Mouse (Mus musculus): ENCODE results near the gene Fam20b. TPM values are rescaled to one million over a fixed set of nuclear protein-coding genes. Genes with fewer than 3 reads are reported as not detected.
"Not testable (repeated sequence)": the region's sequence is repeated elsewhere in the genome, so short reads cannot be mapped to it uniquely, and the experiment has no call there.

Gene Fam20b
- polyA plus RNA-seq, 1 experiment = 44.4 TPM

GRCm38 (mm10) chr1:156668602-156669001 is 50.3 kb downstream of the Fam20b start:
- TF ChIP-seq CTCF (IDR thresholded peaks at IDR 0.05; ENCODE audit: borderline replicate concordance, extremely low read depth, insufficient read depth, insufficient read length) (no peak), POLR2A (IDR thresholded peaks at IDR 0.05; ENCODE audit: borderline replicate concordance, extremely low read depth, insufficient read depth, insufficient read length, poor library complexity, severe bottlenecking) (no peak)
- DNase-seq (ENCODE audit: low read depth) = no peak

DNA sequence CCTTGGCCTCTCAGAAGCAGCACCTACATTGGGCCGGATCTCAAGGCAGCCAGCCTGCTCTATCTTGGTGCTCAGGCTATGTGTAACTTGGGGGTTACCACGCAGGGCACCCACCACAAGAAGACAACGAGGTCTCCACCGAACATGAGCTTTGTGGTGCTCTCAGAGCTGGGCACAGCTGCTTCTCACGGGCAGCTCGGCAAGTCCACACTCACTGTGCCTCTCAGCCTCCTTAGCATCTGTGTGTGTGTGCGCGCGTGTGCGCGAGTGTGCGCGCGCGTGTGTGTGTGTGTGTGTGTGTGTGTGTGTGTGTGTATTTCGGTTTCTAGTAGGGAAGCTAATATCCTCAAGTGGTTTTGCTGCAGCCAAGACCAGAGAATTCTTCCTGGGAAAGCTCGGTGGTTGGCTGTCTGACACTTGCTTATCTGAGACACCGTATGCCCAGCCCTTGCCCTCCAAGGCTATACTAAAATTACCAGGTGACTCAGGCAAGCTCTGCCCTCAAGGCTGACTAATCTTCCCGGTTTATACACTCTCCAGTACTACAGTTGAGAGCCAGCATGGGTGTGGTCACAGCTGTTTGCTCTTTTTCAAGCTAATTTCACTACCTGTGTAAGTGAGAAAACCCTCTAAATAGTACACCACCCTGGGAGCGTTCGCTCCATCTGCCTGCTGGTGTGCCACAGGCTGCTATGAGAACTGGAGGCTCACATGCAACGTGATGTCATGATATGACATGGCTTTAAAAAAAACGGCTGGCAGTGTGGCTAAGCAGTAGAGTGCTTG is 51.6 kb downstream of the Fam20b start:
- DNase-seq (ENCODE audit: low read depth) = no peak
- TF ChIP-seq POLR2A (IDR thresholded peaks at IDR 0.05; ENCODE audit: borderline replicate concordance, extremely low read depth, insufficient read depth, insufficient read length, poor library complexity, severe bottlenecking) (no peak), CTCF (IDR thresholded peaks at IDR 0.05; ENCODE audit: borderline replicate concordance, extremely low read depth, insufficient read depth, insufficient read length) (no peak)

GRCm38 (mm10) chr1:156665777-156666176 is 53.1 kb downstream of the Fam20b start:
- no peak for TF ChIP-seq CTCF (IDR thresholded peaks at IDR 0.05; ENCODE audit: borderline replicate concordance, extremely low read depth, insufficient read depth, insufficient read length)
- no peak for TF ChIP-seq POLR2A (IDR thresholded peaks at IDR 0.05; ENCODE audit: borderline replicate concordance, extremely low read depth, insufficient read depth, insufficient read length, poor library complexity, severe bottlenecking)
- no peak for DNase-seq (ENCODE audit: low read depth)

DNA sequence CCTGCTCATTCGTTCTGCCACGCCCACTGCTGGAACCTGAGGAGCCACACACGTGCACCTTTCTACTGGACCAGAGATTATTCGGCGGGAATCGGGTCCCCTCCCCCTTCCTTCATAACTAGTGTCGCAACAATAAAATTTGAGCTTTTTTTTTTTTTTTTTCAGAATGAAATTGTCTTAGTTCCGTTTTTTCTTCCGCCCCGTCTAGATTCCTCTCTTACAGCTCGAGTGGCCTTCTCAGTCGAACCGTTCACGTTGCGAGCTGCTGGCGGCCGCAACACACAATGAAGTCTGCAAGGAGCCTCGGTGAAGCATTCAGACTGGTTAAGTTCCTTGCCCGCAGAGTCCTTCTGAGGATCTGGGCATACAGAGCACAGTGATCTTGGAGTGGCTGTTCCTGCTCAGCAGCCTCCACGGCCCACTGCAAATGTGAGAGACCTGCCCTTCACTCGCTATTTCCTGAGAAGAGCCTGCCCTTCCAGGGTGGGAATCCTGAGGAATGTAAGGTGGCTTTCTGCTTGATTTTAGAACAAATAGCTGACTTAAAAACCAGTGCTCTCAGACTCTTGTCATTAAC is 58.1 kb downstream of the Fam20b start:
- not testable (repeated sequence) for DNase-seq (ENCODE audit: low read depth)

DNA sequence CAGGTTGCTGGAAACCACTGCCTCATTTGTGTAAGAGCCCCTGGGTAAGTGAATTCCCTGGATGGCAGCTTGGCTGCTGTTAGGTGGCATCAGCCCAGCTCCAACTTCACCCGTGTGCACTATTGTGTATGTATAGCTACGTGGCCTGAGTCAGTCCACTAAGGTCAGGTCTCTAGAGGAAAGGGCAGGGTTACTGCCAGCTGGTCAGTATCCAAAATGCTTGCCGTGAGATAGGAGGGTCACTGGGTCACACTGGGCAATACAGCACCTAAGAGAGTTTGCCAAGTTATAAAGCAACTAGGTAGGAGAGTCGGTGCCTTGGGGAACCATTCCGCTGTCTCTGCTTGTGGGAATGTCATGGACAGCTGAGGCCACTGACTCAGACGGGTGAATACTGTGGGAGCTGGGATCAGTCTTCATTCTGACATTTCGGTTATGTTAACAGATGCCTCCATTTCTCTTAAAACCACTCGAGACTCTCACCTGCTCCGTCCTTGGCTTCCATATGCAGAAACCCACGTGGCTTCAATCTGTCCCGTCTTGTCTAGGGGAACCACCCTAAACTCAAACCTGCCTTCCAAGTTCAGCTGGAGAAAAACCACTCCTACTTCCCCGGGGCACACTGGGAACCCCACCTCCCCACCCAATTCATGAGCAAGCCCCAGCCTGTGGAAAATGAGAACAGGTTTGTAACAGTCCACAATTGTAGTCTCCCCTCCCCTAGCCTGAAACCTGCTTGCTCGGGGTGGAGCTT is 58.8 kb downstream of the Fam20b start:
- TF ChIP-seq POLR2A (IDR thresholded peaks at IDR 0.05; ENCODE audit: borderline replicate concordance, extremely low read depth, insufficient read depth, insufficient read length, poor library complexity, severe bottlenecking) (no peak), CTCF (IDR thresholded peaks at IDR 0.05; ENCODE audit: borderline replicate concordance, extremely low read depth, insufficient read depth, insufficient read length) (no peak)
- DNase-seq (ENCODE audit: low read depth) = no peak

DNA sequence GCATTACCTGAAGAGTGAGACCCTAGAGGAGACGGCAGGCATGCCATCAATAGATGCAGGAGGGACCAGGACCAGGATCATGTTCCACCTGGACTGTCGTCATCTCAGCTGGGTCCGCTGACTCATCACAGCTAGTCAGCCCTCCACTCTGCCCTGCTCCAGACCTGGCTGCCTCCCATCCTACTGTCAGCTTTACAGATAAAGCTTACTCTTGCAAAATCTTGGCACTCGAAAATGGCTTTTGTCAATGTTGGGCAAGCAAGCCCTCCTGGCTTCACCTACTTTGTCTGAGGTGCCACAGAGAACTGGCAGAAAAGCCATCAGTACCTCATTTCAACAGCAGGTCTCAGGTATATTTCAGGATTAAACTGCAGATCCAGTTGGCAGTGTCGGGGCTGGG is 60.2 kb downstream of the Fam20b start:
- TF ChIP-seq POLR2A (IDR thresholded peaks at IDR 0.05; ENCODE audit: borderline replicate concordance, extremely low read depth, insufficient read depth, insufficient read length, poor library complexity, severe bottlenecking) = no peak
- TF ChIP-seq CTCF (IDR thresholded peaks at IDR 0.05; ENCODE audit: borderline replicate concordance, extremely low read depth, insufficient read depth, insufficient read length) = no peak
- DNase-seq (ENCODE audit: low read depth) = no peak

- no peak for DNase-seq (ENCODE audit: low read depth)
- TF ChIP-seq CTCF (IDR thresholded peaks at IDR 0.05; ENCODE audit: borderline replicate concordance, extremely low read depth, insufficient read depth, insufficient read length) = no peak
- TF ChIP-seq POLR2A (IDR thresholded peaks at IDR 0.05; ENCODE audit: borderline replicate concordance, extremely low read depth, insufficient read depth, insufficient read length, poor library complexity, severe bottlenecking) = no peak
Measured at GRCm38 (mm10) chr1:156657523-156657922, 61.4 kb downstream of the Fam20b start.

- TF ChIP-seq POLR2A (IDR thresholded peaks at IDR 0.05; ENCODE audit: borderline replicate concordance, extremely low read depth, insufficient read depth, insufficient read length, poor library complexity, severe bottlenecking) (no peak), CTCF (IDR thresholded peaks at IDR 0.05; ENCODE audit: borderline replicate concordance, extremely low read depth, insufficient read depth, insufficient read length) (no peak)
- DNase-seq (ENCODE audit: low read depth) = no peak
Measured at GRCm38 (mm10) chr1:156654735-156655530, 64.0 kb downstream of the Fam20b start.

DNA sequence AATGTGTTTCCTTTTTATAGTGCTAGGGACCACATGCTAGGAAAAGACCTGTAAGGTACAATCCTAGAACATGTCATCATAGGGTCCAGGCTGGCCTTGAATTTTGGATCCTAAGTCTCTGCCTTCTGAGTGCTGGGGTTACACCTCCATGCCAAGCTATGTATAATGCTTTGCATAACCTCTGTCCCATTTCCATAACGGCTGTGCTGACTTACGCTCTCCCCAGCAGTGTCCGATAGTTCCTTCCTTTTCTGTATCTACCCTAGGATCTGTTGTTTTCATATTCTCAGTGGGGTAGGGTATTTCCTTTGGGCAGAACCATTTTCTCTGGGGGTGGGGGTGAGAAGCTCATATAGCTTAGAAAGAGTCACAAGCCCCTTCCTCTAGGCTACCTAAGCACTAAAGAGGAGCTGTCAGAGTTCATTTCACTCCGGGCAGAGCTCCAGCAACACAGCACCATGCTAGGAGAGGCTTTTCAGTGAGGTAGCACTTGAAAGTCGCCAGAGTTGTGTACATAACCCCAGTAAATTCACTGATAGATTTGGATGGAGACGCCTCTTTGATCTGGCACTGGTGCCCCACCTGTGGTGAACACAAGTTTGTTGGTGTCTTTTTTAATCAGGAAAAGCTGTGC is 66.6 kb downstream of the Fam20b start:
- TF ChIP-seq POLR2A (IDR thresholded peaks at IDR 0.05; ENCODE audit: borderline replicate concordance, extremely low read depth, insufficient read depth, insufficient read length, poor library complexity, severe bottlenecking) (no peak), CTCF (IDR thresholded peaks at IDR 0.05; ENCODE audit: borderline replicate concordance, extremely low read depth, insufficient read depth, insufficient read length) (no peak)
- peak; percentile 54 for DNase-seq (ENCODE audit: low read depth)

- DNase-seq (ENCODE audit: low read depth) = no peak
- no peak for TF ChIP-seq CTCF (IDR thresholded peaks at IDR 0.05; ENCODE audit: borderline replicate concordance, extremely low read depth, insufficient read depth, insufficient read length)
Measured at GRCm38 (mm10) chr1:156650631-156651030, 68.3 kb downstream of the Fam20b start.

GRCm38 (mm10) chr1:156648705-156649104 is 70.2 kb downstream of the Fam20b start:
- no peak for DNase-seq (ENCODE audit: low read depth)
- TF ChIP-seq CTCF (IDR thresholded peaks at IDR 0.05; ENCODE audit: borderline replicate concordance, extremely low read depth, insufficient read depth, insufficient read length) = no peak
- no peak for TF ChIP-seq POLR2A (IDR thresholded peaks at IDR 0.05; ENCODE audit: borderline replicate concordance, extremely low read depth, insufficient read depth, insufficient read length, poor library complexity, severe bottlenecking)
